Mouse (Mus musculus) hindbrain, embryonic 11.5 days (tissue): ENCODE results near the gene Usp29. TPM values are rescaled to one million over a fixed set of nuclear protein-coding genes. Genes with fewer than 3 reads are reported as not detected.

Experiments used
- ATAC-seq: fragments of 200-750 bp; cut with Nextera tagmentation; 2 replicates; pipeline ENCODE4 v1.8.0; 2017; ENCODE audit warnings: mild to moderate bottlenecking, moderate TSS enrichment, moderate library complexity; ENCODE audit not compliant: low FRiP score
- DNase-seq: peaks from one replicate; pipeline ENCODE4 v3.0.0-alpha.2; 2015; ENCODE audit warnings: low spot score
- H3K27ac ChIP-seq: fragments of 300-500 bp; sonication (generic); 2 replicates; pipeline ENCODE4 v1.5.1; 2014; ENCODE audit warnings: mild to moderate bottlenecking, low read depth, low read length
- H3K27me3 ChIP-seq: fragments of 300-500 bp; sonication (generic); 2 replicates; pipeline ENCODE4 v1.6.1; 2014; ENCODE audit warnings: mild to moderate bottlenecking, low read length, moderate library complexity, mixed read lengths; ENCODE audit not compliant: control insufficient read depth, insufficient read depth
- H3K36me3 ChIP-seq: fragments of 300-500 bp; sonication (generic); 2 replicates; pipeline ENCODE4 v1.6.1; 2014; ENCODE audit warnings: mild to moderate bottlenecking, low read length, moderate library complexity, mixed read lengths; ENCODE audit not compliant: control insufficient read depth, insufficient read depth
- H3K4me1 ChIP-seq: fragments of 300-500 bp; sonication (generic); replicated peaks from 2 replicates; pipeline ENCODE4 v1.6.1; 2014; ENCODE audit warnings: low read length, mixed read lengths; ENCODE audit not compliant: control insufficient read depth, insufficient read depth
- H3K4me2 ChIP-seq: fragments of 300-500 bp; sonication (generic); replicated peaks from 2 replicates; pipeline ENCODE4 v1.6.1; 2014; ENCODE audit warnings: mild to moderate bottlenecking, low read depth, low read length
- H3K4me3 ChIP-seq: fragments of 300-500 bp; sonication (generic); 2 replicates; pipeline ENCODE4 v1.5.1; 2014; ENCODE audit warnings: low read depth, low read length
- H3K9ac ChIP-seq: fragments of 300-500 bp; sonication (generic); 2 replicates; pipeline ENCODE4 v1.6.1; 2014; ENCODE audit warnings: low read depth, low read length
- H3K9me3 ChIP-seq: fragments of 300-500 bp; sonication (generic); 2 replicates; pipeline ENCODE4 v1.6.1; 2016; ENCODE audit warnings: low read length; ENCODE audit not compliant: control insufficient read depth
- WGBS: fragments of 180-500 bp; shearing (Covaris S2); extraction: QIAGEN DNeasy Blood & Tissue Kit; methylation state at CpG from one replicate; pipeline ENCODE4 v1.1.7; 2014; 5-methylcytosine and 5-hydroxymethylcytosine counted together
- polyA plus RNA-seq: library from polyadenylated mRNA; unstranded; fragments of >200 nt; fragmentation: Nextera tagmentation; extraction: Ambion mirVana; gene quantifications from 2 replicates; pipeline ENCODE4 v1.2.1, GENCODE M21; 2014

The Usp29 gene
- 12.4 and 15.1 TPM in 2 replicates for polyA plus RNA-seq

GRCm38 (mm10) chr7:6730241-6730640, at the start of gene Usp29, which contains the start of gene Peg3:
Gene Usp29, plus strand, starts transcription at chr7:6730578.
Gene Peg3, minus strand, starts transcription at chr7:6730431.
- Histone ChIP-seq H3K27me3 (no peaks in the 10 kb centered on the region), H3K4me1 (no peaks in the 10 kb centered on the region), H3K36me3 (no peaks in the 10 kb centered on the region), H3K9me3 (peaks cover 11% of the 10 kb centered on the region; the same call in 1 of the 2 replicates), H3K4me2 (peak within 1 kb of the TSS; percentile 65), H3K4me3 (peak within 1 kb of the TSS; percentile 55), H3K27ac (peak within 1 kb of the TSS; percentile 84), H3K9ac (peak within 1 kb of the TSS; percentile 58)
- DNase-seq, result peak; percentile 91
- 31% methylated on average over 23 of the region's 24 CpGs for WGBS
- ATAC-seq, result peak; percentile 47

- Histone ChIP-seq H3K4me3 (no peak overlapping the region), H3K36me3 (no peaks in the 10 kb centered on the region), H3K4me2 (no peak overlapping the region), H3K27me3 (no peaks in the 10 kb centered on the region), H3K4me1 (no peaks in the 10 kb centered on the region), H3K9ac (no peak overlapping the region), H3K27ac (no peak overlapping the region), H3K9me3 (no peaks in the 10 kb centered on the region)
- 89% methylated on average over 6 of the region's 6 CpGs for WGBS
- ATAC-seq, result no peak
- no peak for DNase-seq
Measured at GRCm38 (mm10) chr7:6685511-6685910, 44.9 kb upstream of the Usp29 start.

GRCm38 (mm10) chr7:6696241-6697045, 33.9 kb upstream of the Usp29 start, which contains the start of gene Zim1:
Gene Zim1, minus strand, starts transcription at chr7:6696450.
- H3K27me3 ChIP-seq, result no peaks in the 10 kb centered on the region
- no peak within 1 kb of the TSS for H3K9ac ChIP-seq
- peak; percentile 90 for DNase-seq
- H3K4me2 ChIP-seq, result peak within 1 kb of the TSS; percentile 72
- WGBS, result 13% methylated on average over 32 of the region's 32 CpGs
- peak within 1 kb of the TSS; percentile 39 for H3K4me3 ChIP-seq
- no peaks in the 10 kb centered on the region for H3K4me1 ChIP-seq
- H3K27ac ChIP-seq, result no peak within 1 kb of the TSS
- ATAC-seq, result peak; percentile 100
- no peaks in the 10 kb centered on the region for H3K36me3 ChIP-seq
- H3K9me3 ChIP-seq, result no peaks in the 10 kb centered on the region

- Histone ChIP-seq H3K27me3 (no peaks in the 10 kb centered on the region), H3K4me2 (no peak overlapping the region), H3K9ac (no peak overlapping the region), H3K4me3 (no peak overlapping the region), H3K9me3 (no peaks in the 10 kb centered on the region), H3K36me3 (no peaks in the 10 kb centered on the region), H3K27ac (no peak overlapping the region), H3K4me1 (no peaks in the 10 kb centered on the region)
- DNase-seq, result no peak
- ATAC-seq, result no peak
- 82% methylated on average over 3 of the region's 3 CpGs for WGBS
Measured at GRCm38 (mm10) chr7:6699230-6699629, 31.1 kb upstream of the Usp29 start.

- 94% methylated on average over 23 of the region's 23 CpGs for WGBS
- H3K9ac ChIP-seq, result no peak overlapping the region
- no peak overlapping the region for H3K4me2 ChIP-seq
- H3K4me3 ChIP-seq, result no peak overlapping the region
- H3K9me3 ChIP-seq, result no peaks in the 10 kb centered on the region
- no peak overlapping the region for H3K27ac ChIP-seq
- H3K36me3 ChIP-seq, result no peaks in the 10 kb centered on the region
- ATAC-seq (no peak), DNase-seq (no peak)
- no peaks in the 10 kb centered on the region for H3K4me1 ChIP-seq
- no peaks in the 10 kb centered on the region for H3K27me3 ChIP-seq
Measured at GRCm38 (mm10) chr7:6707416-6708015, 22.9 kb upstream of the Usp29 start.

- Histone ChIP-seq H3K4me3 (no peak overlapping the region), H3K9me3 (no peaks in the 10 kb centered on the region), H3K9ac (no peak overlapping the region), H3K4me1 (no peaks in the 10 kb centered on the region), H3K27ac (no peak overlapping the region), H3K4me2 (no peak overlapping the region), H3K36me3 (no peaks in the 10 kb centered on the region), H3K27me3 (no peaks in the 10 kb centered on the region)
- 91% methylated on average over 17 of the region's 17 CpGs for WGBS
- DNase-seq (no peak), ATAC-seq (no peak)
Measured at GRCm38 (mm10) chr7:6708451-6709180, 21.8 kb upstream of the Usp29 start.

- Histone ChIP-seq H3K4me3 (no peak overlapping the region), H3K36me3 (no peaks in the 10 kb centered on the region), H3K9me3 (no peaks in the 10 kb centered on the region), H3K27ac (no peak overlapping the region), H3K27me3 (no peaks in the 10 kb centered on the region), H3K4me1 (no peaks in the 10 kb centered on the region), H3K4me2 (no peak overlapping the region), H3K9ac (no peak overlapping the region)
- DNase-seq, result no peak
- 94% methylated on average over 15 of the region's 15 CpGs for WGBS
- ATAC-seq, result no peak
Measured at GRCm38 (mm10) chr7:6709396-6709795, 21.0 kb upstream of the Usp29 start.

GRCm38 (mm10) chr7:6727351-6728121, 2.8 kb upstream of the Usp29 start:
- no peaks in the 10 kb centered on the region for H3K36me3 ChIP-seq
- DNase-seq (peak; percentile 81), ATAC-seq (peak; percentile 53)
- H3K27me3 ChIP-seq, result no peaks in the 10 kb centered on the region
- H3K4me3 ChIP-seq, result peak overlapping the region; percentile 29
- H3K4me1 ChIP-seq, result no peaks in the 10 kb centered on the region
- peak overlapping the region; percentile 82 for H3K27ac ChIP-seq
- peak overlapping the region; percentile 34 for H3K4me2 ChIP-seq
- H3K9ac ChIP-seq, result no peak overlapping the region
- WGBS, result 50% methylated on average over 19 of the region's 19 CpGs
- peaks cover 11% of the 10 kb centered on the region; the same call in 1 of the 2 replicates for H3K9me3 ChIP-seq
